Mouse (Mus musculus) cerebellum, adult 9-11 months (tissue): ENCODE measurements at regions not wholly inside any gene's neighbourhood (a gene's known extent, or its start where the extent isn't known, plus 50 kb on each side); places are given as distances from the start of the nearest gene placed in this dataset.

Source experiments
- DNase-seq: peaks from one replicate; pipeline ENCODE4 v3.0.0; 2022

GRCm38 (mm10) chr3:74657170-74657569 lies 507.7 kb downstream of the Zbbx start:
- DNase-seq = no peak

DNA sequence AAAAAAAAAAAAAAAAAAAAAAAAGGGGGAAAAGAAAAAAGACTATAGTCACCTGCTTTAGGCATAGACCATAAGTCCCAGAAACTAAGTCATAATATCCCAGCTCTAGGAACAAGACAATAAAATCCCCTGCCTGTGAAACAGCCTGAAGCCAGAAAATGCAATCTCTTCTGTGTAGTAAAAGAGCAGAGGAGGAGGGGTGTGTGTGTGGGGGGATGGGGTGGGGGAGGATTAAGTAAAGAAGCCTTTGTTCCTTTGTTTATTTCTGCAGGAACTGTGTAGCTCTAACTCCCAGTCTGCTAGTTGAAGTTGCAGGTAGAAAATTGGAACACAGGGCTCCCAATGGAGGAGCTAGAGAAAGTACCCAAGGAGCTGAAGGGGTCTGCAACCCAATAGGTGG lies 532.2 kb downstream of the Zbbx start:
- no peak for DNase-seq

GRCm38 (mm10) chr3:74601328-74602007 lies 563.4 kb downstream of the Zbbx start:
- DNase-seq = no peak

DNA sequence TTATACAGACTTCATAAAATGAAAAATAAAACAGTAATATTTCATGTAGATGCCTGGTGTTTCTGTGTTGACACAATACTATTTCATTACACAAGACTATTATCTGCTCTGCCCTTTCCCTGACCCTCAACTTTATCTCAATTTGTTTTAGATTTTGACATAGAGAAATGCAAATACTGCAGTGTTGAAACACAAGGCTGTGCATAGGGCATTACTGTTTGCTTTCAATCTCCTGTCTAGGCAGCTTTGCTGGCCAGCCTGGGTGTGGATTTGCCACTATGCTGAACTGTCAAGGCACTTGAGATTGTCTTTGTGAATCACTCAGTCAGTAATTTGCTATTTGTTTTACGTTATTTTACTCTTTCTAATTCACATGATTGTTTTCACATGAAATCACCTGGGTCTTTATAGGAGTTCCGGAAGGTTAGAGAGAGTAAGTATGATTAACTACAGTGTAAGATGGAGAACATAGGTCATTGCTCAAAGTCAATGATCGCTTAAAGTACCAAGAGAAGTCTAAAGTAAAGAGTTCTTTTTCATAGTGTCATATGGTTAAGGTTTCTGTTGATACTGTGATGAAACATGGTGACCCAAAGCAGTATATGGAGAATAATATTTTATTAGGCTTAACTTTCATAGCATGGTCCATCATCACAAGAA lies 576.0 kb downstream of the Zbbx start:
- DNase-seq = no peak

GRCm38 (mm10) chr3:74565176-74565575 lies 599.7 kb downstream of the Zbbx start:
- no peak for DNase-seq

GRCm38 (mm10) chr3:74534795-74535194 lies 630.0 kb downstream of the Zbbx start:
- DNase-seq = peak; percentile 75

DNA sequence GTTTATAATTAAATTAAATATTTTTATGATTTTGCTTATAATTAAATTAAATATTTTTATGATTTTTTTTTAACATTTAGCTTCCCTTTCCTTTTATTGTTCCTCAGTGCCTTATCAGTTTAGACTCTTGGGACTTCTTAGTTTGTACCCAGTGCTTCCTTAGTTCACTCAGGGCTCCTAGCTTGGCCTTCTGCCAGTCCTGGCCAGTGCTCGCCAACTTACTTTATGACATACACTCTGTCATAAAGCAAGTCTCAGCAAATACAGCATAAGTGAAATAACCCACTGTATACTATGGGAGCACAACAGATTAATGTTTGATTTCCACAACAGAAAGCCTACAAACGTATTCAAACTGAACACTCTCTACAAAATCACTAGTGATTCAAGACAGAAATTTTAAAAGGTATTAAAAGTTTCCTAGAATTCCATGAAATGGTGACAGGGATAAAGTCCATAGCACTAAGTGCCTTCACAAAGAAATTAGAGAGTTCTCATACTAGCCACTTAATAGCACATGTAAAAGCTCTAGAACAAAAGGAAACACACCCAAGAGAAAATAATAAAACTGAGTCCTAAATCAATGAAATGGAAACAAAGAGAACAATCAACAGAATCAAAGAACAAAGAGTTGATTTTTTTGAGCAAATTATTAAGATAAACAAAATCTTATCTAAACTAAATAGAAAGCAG lies 630.7 kb downstream of the Zbbx start:
- DNase-seq = peak; percentile 4

DNA sequence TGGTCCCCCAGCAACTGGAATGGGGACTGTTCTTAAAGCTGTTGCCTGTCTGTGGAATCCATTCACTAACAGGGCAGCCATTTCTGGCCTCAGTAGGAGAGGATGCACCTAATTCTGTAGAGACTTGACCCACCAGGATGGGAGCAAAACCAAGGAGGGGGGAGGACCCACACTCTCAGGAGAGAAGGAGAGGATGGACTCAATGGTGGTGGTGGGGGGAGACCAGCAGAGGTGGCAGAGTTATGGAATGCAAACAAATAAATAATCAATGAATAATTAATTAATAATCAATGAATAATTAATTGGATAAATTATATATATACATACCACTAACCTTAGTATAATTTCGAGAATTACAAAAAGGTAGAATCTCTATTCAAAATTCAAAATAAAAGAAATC lies 681.1 kb downstream of the Zbbx start:
- no peak for DNase-seq
